Comparison of ENCODE assay signal across 29 mouse cellular contexts in genomic region chr1:66918136-66918535, GRCm38 (mm10). TPM values are rescaled to one million over a fixed set of nuclear protein-coding genes. Genes with fewer than 3 reads are reported as not detected.
"Had no signal": no experiment of that assay in that cellular context is flagged by ENCODE, and none has a peak within 500 bp of the region (broad histone marks: within the 10 kb centered on the region; RNA-seq: fewer than 3 reads in every experiment).

No protein-coding gene starts in this region.

- H3K4me3 ChIP-seq: embryonic facial prominence, embryonic 12.5 days; embryonic facial prominence, embryonic 13.5 days; embryonic facial prominence, embryonic 15.5 days; erythroblast, embryonic 14.5 days; forebrain, embryonic 10.5 days; forebrain, embryonic 12.5 days; forebrain, embryonic 13.5 days; forebrain, embryonic 15.5 days; gastrocnemius, adult 2 months; heart, adult 2 months had no signal

- H3K4me1 ChIP-seq: embryonic facial prominence, embryonic 12.5 days; embryonic facial prominence, embryonic 15.5 days; forebrain, embryonic 10.5 days; forebrain, embryonic 12.5 days; forebrain, embryonic 13.5 days; forebrain, embryonic 15.5 days had no signal

- DNase-seq: cerebellum, adult 18-20 months; cerebellum, adult 2 months; cerebellum, adult 8-10 months; cerebellum, adult 9-10 months; cerebellum, adult 9-11 months; cerebellum, postnatal 10 days; cerebellum, postnatal 14 days; cerebellum, postnatal 25 days; cerebellum, postnatal 36 days; embryo, embryonic 11 days; forebrain, postnatal 0 days; gastrocnemius, adult 2 months; gastrocnemius, postnatal 10 days; gastrocnemius, postnatal 14 days; gastrocnemius, postnatal 25 days; gastrocnemius, postnatal 36 days; heart, adult 11 months; heart, adult 18-20 months; heart, adult 2 months had no signal

- H3K36me3 ChIP-seq: embryonic facial prominence, embryonic 12.5 days; embryonic facial prominence, embryonic 13.5 days; embryonic facial prominence, embryonic 15.5 days; forebrain, embryonic 10.5 days; forebrain, embryonic 12.5 days; forebrain, embryonic 15.5 days had no signal

- H3K27ac ChIP-seq: embryonic facial prominence, embryonic 12.5 days; embryonic facial prominence, embryonic 13.5 days; embryonic facial prominence, embryonic 15.5 days; forebrain, embryonic 10.5 days; forebrain, embryonic 12.5 days; forebrain, embryonic 13.5 days; forebrain, embryonic 15.5 days; gastrocnemius, adult 2 months; heart, adult 2 months had no signal

- H3K9me3 ChIP-seq: embryonic facial prominence, embryonic 12.5 days; embryonic facial prominence, embryonic 13.5 days; embryonic facial prominence, embryonic 15.5 days; forebrain, embryonic 10.5 days; forebrain, embryonic 12.5 days; forebrain, embryonic 13.5 days; forebrain, embryonic 15.5 days had no signal

- H3K4me2 ChIP-seq: embryonic facial prominence, embryonic 12.5 days; embryonic facial prominence, embryonic 13.5 days; embryonic facial prominence, embryonic 15.5 days; forebrain, embryonic 12.5 days; forebrain, embryonic 13.5 days; forebrain, embryonic 15.5 days had no signal

- H3K27me3 ChIP-seq: embryonic facial prominence, embryonic 12.5 days; embryonic facial prominence, embryonic 13.5 days; embryonic facial prominence, embryonic 15.5 days; forebrain, embryonic 12.5 days; forebrain, embryonic 13.5 days; forebrain, embryonic 15.5 days had no signal

- H3K9ac ChIP-seq: embryonic facial prominence, embryonic 12.5 days; embryonic facial prominence, embryonic 13.5 days; embryonic facial prominence, embryonic 15.5 days; forebrain, embryonic 12.5 days; forebrain, embryonic 13.5 days; forebrain, embryonic 15.5 days; forebrain, postnatal 0 days had no signal

- ATAC-seq: forebrain, embryonic 13.5 days; forebrain, embryonic 14.5 days; forebrain, embryonic 15.5 days; forebrain, embryonic 16.5 days; forebrain, postnatal 0 days had no signal

RNA-seq across cellular contexts. Expression of gene Myl1, which starts 27.1 kb away (rescaled TPM):
- polyA plus RNA-seq: erythroblast, embryonic 14.5 days had no signal
